Mouse (Mus musculus) hindbrain, embryonic 11.5 days (tissue): ENCODE data around the gene Lce1e. TPM values are rescaled to one million over a fixed set of nuclear protein-coding genes. Genes with fewer than 3 reads are reported as not detected.

Source experiments
- ATAC-seq: fragments of 200-750 bp; cut with Nextera tagmentation; 2 replicates; pipeline ENCODE4 v1.8.0; 2017; ENCODE audit warnings: mild to moderate bottlenecking, moderate TSS enrichment, moderate library complexity; ENCODE audit not compliant: low FRiP score
- DNase-seq: peaks from one replicate; pipeline ENCODE4 v3.0.0-alpha.2; 2015; ENCODE audit warnings: low spot score
- H3K27ac ChIP-seq: fragments of 300-500 bp; sonication (generic); 2 replicates; pipeline ENCODE4 v1.5.1; 2014; ENCODE audit warnings: mild to moderate bottlenecking, low read depth, low read length
- H3K27me3 ChIP-seq: fragments of 300-500 bp; sonication (generic); 2 replicates; pipeline ENCODE4 v1.6.1; 2014; ENCODE audit warnings: mild to moderate bottlenecking, low read length, moderate library complexity, mixed read lengths; ENCODE audit not compliant: control insufficient read depth, insufficient read depth
- H3K36me3 ChIP-seq: fragments of 300-500 bp; sonication (generic); 2 replicates; pipeline ENCODE4 v1.6.1; 2014; ENCODE audit warnings: mild to moderate bottlenecking, low read length, moderate library complexity, mixed read lengths; ENCODE audit not compliant: control insufficient read depth, insufficient read depth
- H3K4me1 ChIP-seq: fragments of 300-500 bp; sonication (generic); replicated peaks from 2 replicates; pipeline ENCODE4 v1.6.1; 2014; ENCODE audit warnings: low read length, mixed read lengths; ENCODE audit not compliant: control insufficient read depth, insufficient read depth
- H3K4me2 ChIP-seq: fragments of 300-500 bp; sonication (generic); replicated peaks from 2 replicates; pipeline ENCODE4 v1.6.1; 2014; ENCODE audit warnings: mild to moderate bottlenecking, low read depth, low read length
- H3K4me3 ChIP-seq: fragments of 300-500 bp; sonication (generic); 2 replicates; pipeline ENCODE4 v1.5.1; 2014; ENCODE audit warnings: low read depth, low read length
- H3K9ac ChIP-seq: fragments of 300-500 bp; sonication (generic); 2 replicates; pipeline ENCODE4 v1.6.1; 2014; ENCODE audit warnings: low read depth, low read length
- H3K9me3 ChIP-seq: fragments of 300-500 bp; sonication (generic); 2 replicates; pipeline ENCODE4 v1.6.1; 2016; ENCODE audit warnings: low read length; ENCODE audit not compliant: control insufficient read depth
- WGBS: fragments of 180-500 bp; shearing (Covaris S2); extraction: QIAGEN DNeasy Blood & Tissue Kit; methylation state at CpG from one replicate; pipeline ENCODE4 v1.1.7; 2014; 5-methylcytosine and 5-hydroxymethylcytosine counted together
- polyA plus RNA-seq: library from polyadenylated mRNA; unstranded; fragments of >200 nt; fragmentation: Nextera tagmentation; extraction: Ambion mirVana; gene quantifications from 2 replicates; pipeline ENCODE4 v1.2.1, GENCODE M21; 2014

Gene Lce1e
- not detected in 2 replicates for polyA plus RNA-seq

GRCm38 (mm10) chr3:92708974-92709373 lies at the start of gene Lce1e:
TSS of gene Lce1e (minus strand) at chr3:92709074.
- 85% methylated on average over 2 of the region's 2 CpGs for WGBS
- Histone ChIP-seq H3K27ac (no peak within 1 kb of the TSS), H3K4me1 (no peaks in the 10 kb centered on the region), H3K36me3 (no peaks in the 10 kb centered on the region), H3K9ac (no peak within 1 kb of the TSS), H3K9me3 (no peaks in the 10 kb centered on the region), H3K4me3 (no peak within 1 kb of the TSS), H3K27me3 (no peaks in the 10 kb centered on the region), H3K4me2 (no peak within 1 kb of the TSS)
- no peak for DNase-seq
- no peak for ATAC-seq

- WGBS = 39% methylated on average over 3 of the region's 3 CpGs
- Histone ChIP-seq H3K27me3 (no peaks in the 10 kb centered on the region), H3K4me3 (no peak overlapping the region), H3K9ac (no peak overlapping the region), H3K27ac (no peak overlapping the region), H3K4me1 (no peaks in the 10 kb centered on the region), H3K9me3 (no peaks in the 10 kb centered on the region), H3K36me3 (no peaks in the 10 kb centered on the region), H3K4me2 (no peak overlapping the region)
- DNase-seq = peak; percentile 3
- ATAC-seq = no peak
These were observed 44.3 kb upstream of the Lce1e start for GRCm38 (mm10) chr3:92753197-92753596.

- Histone ChIP-seq H3K36me3 (no peaks in the 10 kb centered on the region), H3K9ac (no peak within 1 kb of the TSS), H3K4me3 (no peak within 1 kb of the TSS), H3K27me3 (no peaks in the 10 kb centered on the region), H3K27ac (no peak within 1 kb of the TSS), H3K9me3 (no peaks in the 10 kb centered on the region), H3K4me1 (no peaks in the 10 kb centered on the region), H3K4me2 (no peak within 1 kb of the TSS)
- DNase-seq = no peak
- no peak for ATAC-seq
- WGBS = 85% methylated on average over 1 of the region's 1 CpGs
These were observed 43.4 kb upstream of the Lce1e start, which contains the start of gene Lce1g for GRCm38 (mm10) chr3:92752238-92752637. TSS of gene Lce1g (minus strand) at chr3:92752338.

- Histone ChIP-seq H3K4me1 (no peaks in the 10 kb centered on the region), H3K9ac (no peak within 1 kb of the TSS), H3K4me2 (no peak within 1 kb of the TSS), H3K9me3 (no peaks in the 10 kb centered on the region), H3K27me3 (no peaks in the 10 kb centered on the region), H3K4me3 (no peak within 1 kb of the TSS), H3K27ac (no peak within 1 kb of the TSS), H3K36me3 (no peaks in the 10 kb centered on the region)
- no peak for DNase-seq
- ATAC-seq = no peak
- WGBS = 73% methylated on average over 1 of the region's 1 CpGs
These were observed 30.1 kb upstream of the Lce1e start, which contains the start of gene Gm38119 for GRCm38 (mm10) chr3:92738996-92739395. TSS of gene Gm38119 (minus strand) at chr3:92739096.

GRCm38 (mm10) chr3:92722631-92723030 lies 13.8 kb upstream of the Lce1e start:
- Histone ChIP-seq H3K4me2 (no peak overlapping the region), H3K27ac (no peak overlapping the region), H3K4me3 (no peak overlapping the region), H3K27me3 (no peaks in the 10 kb centered on the region), H3K9ac (no peak overlapping the region), H3K36me3 (no peaks in the 10 kb centered on the region), H3K4me1 (no peaks in the 10 kb centered on the region), H3K9me3 (no peaks in the 10 kb centered on the region)
- WGBS = 85% methylated on average over 5 of the region's 5 CpGs
- DNase-seq = no peak
- ATAC-seq = no peak

GRCm38 (mm10) chr3:92720250-92720649 lies 11.4 kb upstream of the Lce1e start, which contains the start of gene Lce1f:
TSS of gene Lce1f (minus strand) at chr3:92720350.
- Histone ChIP-seq H3K4me3 (no peak within 1 kb of the TSS), H3K4me1 (no peaks in the 10 kb centered on the region), H3K9ac (no peak within 1 kb of the TSS), H3K4me2 (no peak within 1 kb of the TSS), H3K27ac (no peak within 1 kb of the TSS), H3K9me3 (no peaks in the 10 kb centered on the region), H3K36me3 (no peaks in the 10 kb centered on the region), H3K27me3 (no peaks in the 10 kb centered on the region)
- DNase-seq (no peak), ATAC-seq (no peak)
- WGBS = 87% methylated on average over 3 of the region's 3 CpGs

GRCm38 (mm10) chr3:92715122-92715521 lies 6.2 kb upstream of the Lce1e start:
- H3K27me3 ChIP-seq = no peaks in the 10 kb centered on the region

GRCm38 (mm10) chr3:92694613-92695012 lies 14.3 kb downstream of the Lce1e start:
- no peak for ATAC-seq
- H3K36me3 ChIP-seq = no peaks in the 10 kb centered on the region
- DNase-seq = no peak
- H3K27me3 ChIP-seq = no peaks in the 10 kb centered on the region
- H3K9me3 ChIP-seq = no peaks in the 10 kb centered on the region
- H3K27ac ChIP-seq = no peak overlapping the region
- H3K4me3 ChIP-seq = no peak overlapping the region
- H3K4me2 ChIP-seq = no peak overlapping the region
- H3K9ac ChIP-seq = no peak overlapping the region
- H3K4me1 ChIP-seq = no peaks in the 10 kb centered on the region
- WGBS = 0% methylated on average over 1 of the region's 1 CpGs

More at GRCm38 (mm10) chr3:92715122-92715521, 6.2 kb upstream of the Lce1e start:
- no peaks in the 10 kb centered on the region for H3K36me3 ChIP-seq
- no peaks in the 10 kb centered on the region for H3K9me3 ChIP-seq
- H3K4me2 ChIP-seq = no peak overlapping the region
- H3K4me1 ChIP-seq = no peaks in the 10 kb centered on the region
- ATAC-seq (no peak), DNase-seq (no peak)
- H3K27ac ChIP-seq = no peak overlapping the region
- no peak overlapping the region for H3K9ac ChIP-seq
- no peak overlapping the region for H3K4me3 ChIP-seq

- Histone ChIP-seq H3K9ac (no peak overlapping the region), H3K4me2 (no peak overlapping the region), H3K4me3 (no peak overlapping the region), H3K4me1 (no peaks in the 10 kb centered on the region), H3K9me3 (no peaks in the 10 kb centered on the region), H3K36me3 (no peaks in the 10 kb centered on the region), H3K27ac (no peak overlapping the region), H3K27me3 (no peaks in the 10 kb centered on the region)
- no peak for DNase-seq
- no peak for ATAC-seq
These were observed 17.2 kb downstream of the Lce1e start for GRCm38 (mm10) chr3:92691688-92692087.
